Mouse (Mus musculus) lung, postnatal 10 days (tissue): ENCODE data around the gene Dnase1l3.

Source experiments
- DNase-seq: peaks from one replicate; pipeline ENCODE4 v3.0.0; 2021

The Dnase1l3 gene

DNA sequence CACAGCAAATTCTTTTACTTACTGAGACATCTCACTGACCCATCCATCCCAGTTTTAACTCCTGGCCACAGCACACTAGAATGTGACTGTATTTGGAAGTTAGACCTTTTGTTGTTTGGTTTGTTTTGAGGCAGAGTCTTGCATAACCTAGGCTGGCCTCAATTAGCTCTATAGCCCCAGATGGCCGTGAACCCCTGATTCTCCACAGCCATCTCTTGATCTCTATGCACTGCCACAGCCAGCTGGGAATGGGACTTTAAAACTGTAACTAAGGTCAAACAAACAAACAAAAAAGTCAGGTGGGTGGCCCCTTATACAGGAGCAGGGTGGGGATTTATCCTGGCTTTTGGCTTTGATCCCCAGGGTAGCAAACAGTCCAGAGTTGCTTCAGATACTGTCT, 19.7 kb downstream of the Dnase1l3 start:
- DNase-seq: no peak

GRCm38 (mm10) chr14:7971889-7972493, 22.4 kb downstream of the Dnase1l3 start:
- peak; percentile 54 for DNase-seq

- peak; percentile 85 for DNase-seq
These were observed 30.0 kb downstream of the Dnase1l3 start for GRCm38 (mm10) chr14:7964219-7964889.

DNA sequence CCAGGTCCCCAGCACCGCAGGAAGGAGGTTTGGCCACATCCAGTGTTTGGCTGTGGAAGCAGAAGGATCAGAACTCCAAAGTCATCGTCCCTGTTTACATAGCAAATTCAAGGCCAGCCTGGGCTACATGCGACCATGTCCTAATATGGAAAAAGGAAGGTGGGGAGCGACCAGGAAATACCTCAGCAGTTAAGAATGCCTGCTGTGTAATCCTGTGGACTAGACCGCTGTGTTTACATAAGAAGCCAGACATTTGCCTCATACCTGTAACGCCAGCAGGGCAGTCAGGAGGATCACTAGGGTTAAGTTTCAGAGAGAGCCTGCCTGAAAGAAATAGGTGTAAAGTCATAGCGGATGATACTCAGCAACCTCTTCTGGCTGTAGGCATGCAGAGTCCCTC, 31.2 kb downstream of the Dnase1l3 start:
- no peak for DNase-seq

DNA sequence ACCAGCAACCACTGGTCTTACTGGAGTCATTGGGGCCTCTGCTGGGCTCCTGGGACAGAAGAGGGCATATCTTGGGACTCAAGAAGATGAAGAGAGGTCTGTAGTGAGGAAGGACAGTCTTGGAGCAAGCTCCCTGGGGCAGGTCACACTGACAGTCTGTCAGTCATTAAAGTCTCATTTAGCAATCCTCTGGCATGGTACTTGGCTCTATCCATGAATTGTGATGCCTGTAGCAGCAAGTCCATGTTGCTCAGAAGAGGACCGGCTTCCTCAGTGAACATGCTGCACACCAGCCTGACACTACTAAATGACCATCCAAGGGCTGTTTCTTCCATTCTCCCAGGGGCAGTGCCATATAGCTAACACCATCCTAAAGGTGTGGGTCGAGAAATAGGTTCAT, 31.7 kb downstream of the Dnase1l3 start:
- DNase-seq: no peak

DNA sequence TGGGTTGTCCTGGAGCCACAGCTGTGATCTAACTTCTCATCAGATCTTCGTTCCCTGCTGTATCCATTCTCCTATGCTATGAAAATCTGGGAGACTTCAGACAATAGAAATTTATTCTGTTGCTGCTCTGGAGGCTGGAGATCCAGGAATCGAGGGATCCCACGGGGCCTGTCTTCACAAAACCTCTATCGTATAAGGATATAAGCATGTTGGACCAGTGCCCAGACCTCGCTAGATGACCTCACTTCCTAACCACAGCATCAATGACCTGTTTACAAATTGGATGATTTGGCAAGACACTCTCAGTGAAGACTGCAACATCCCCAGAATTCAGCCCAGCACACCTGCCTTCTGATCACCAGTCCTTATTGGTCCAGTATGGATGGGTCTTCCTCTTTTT, 32.7 kb downstream of the Dnase1l3 start:
- DNase-seq: peak; percentile 29

- peak; percentile 30 for DNase-seq
These were observed 33.8 kb downstream of the Dnase1l3 start for GRCm38 (mm10) chr14:7960616-7961015.

DNA sequence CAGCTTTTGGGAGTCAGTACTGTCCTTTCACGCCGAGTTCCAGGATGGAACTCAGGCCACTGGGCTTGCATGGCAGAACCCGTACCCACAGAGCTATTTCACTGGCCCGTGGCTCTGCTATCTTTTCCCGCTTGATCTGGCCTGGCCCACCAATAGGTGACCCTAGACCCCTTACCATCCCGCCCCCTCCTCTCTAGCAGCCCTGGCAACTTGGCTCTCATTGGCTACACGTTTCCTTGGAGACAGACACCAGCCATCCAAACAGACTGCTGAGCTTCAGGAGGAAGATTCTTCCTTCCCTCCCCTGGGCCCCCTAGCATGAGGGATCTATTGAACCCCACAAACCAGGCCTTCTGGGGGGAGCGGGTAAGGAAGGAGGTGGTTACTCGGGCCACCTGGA, 37.3 kb downstream of the Dnase1l3 start, which contains the start of gene Gm45521:
Gm45521 (plus strand) TSS at position 240 of the 400 bp plus-strand sequence.
- DNase-seq: no peak

GRCm38 (mm10) chr14:7956427-7956826, 37.9 kb downstream of the Dnase1l3 start:
- no peak for DNase-seq

DNA sequence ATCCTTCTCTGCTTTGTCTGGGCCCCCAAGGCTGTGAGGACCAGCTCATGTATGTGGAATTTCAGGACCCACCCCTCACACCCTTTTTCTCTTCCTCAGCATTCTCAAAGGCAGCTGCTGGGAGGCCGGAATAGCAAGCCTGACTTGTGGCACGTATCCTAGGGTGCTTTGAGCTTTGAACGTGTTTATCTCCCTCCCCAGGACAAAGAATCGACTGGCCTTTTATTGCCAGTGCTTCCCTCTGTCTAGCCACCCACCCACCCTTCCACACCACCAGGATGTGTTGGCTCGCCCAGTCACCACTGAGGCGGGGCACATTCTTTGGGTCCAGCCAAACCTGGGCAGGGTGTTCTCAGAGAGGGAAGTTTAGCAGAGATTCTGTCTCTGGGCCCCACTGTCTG, 40.3 kb downstream of the Dnase1l3 start:
- DNase-seq: peak; percentile 19

DNA sequence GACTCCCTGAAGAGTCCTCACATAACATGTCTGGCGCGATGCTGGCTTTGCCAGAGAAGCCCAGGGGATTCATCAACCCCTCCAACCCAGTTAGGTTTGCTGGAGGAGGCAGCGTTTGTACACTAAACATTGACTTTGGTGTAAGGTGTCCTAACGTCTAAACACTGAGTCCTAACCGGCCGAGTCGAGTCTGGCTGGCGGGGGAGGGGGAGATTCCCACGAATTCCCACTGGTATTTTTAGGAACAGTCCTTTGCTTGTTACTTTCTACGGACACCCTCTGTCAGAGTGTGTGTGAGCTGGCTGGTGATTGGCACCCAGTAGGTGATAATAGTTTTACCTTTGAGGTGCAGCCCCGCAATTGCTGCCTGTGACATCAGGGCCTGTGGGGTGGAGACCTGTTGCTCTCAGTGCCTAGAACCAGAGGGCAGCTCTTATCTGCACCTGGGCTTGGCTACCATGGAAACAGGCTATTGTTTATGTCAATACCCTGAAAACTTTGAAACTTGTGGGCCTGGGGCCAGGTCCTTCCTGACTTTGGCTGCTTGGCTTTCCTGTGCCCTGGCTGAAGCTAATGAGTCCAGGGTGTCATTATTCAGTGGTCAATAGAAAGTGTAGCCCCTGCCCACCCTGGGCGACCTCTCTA, 41.6 kb downstream of the Dnase1l3 start:
- DNase-seq: peak; percentile 71

GRCm38 (mm10) chr14:7951234-7951633, 43.1 kb downstream of the Dnase1l3 start:
- DNase-seq: no peak

- DNase-seq: no peak
These were observed 49.1 kb downstream of the Dnase1l3 start for GRCm38 (mm10) chr14:7945261-7945660.

- DNase-seq: peak; percentile 35
These were observed 49.9 kb downstream of the Dnase1l3 start for GRCm38 (mm10) chr14:7944349-7945039.

GRCm38 (mm10) chr14:7943801-7944135, 50.6 kb downstream of the Dnase1l3 start:
- DNase-seq: no peak

GRCm38 (mm10) chr14:7943101-7943800, 51.1 kb downstream of the Dnase1l3 start:
- DNase-seq: peak; percentile 50

GRCm38 (mm10) chr14:7941413-7941812, 53.0 kb downstream of the Dnase1l3 start:
- no peak for DNase-seq

DNA sequence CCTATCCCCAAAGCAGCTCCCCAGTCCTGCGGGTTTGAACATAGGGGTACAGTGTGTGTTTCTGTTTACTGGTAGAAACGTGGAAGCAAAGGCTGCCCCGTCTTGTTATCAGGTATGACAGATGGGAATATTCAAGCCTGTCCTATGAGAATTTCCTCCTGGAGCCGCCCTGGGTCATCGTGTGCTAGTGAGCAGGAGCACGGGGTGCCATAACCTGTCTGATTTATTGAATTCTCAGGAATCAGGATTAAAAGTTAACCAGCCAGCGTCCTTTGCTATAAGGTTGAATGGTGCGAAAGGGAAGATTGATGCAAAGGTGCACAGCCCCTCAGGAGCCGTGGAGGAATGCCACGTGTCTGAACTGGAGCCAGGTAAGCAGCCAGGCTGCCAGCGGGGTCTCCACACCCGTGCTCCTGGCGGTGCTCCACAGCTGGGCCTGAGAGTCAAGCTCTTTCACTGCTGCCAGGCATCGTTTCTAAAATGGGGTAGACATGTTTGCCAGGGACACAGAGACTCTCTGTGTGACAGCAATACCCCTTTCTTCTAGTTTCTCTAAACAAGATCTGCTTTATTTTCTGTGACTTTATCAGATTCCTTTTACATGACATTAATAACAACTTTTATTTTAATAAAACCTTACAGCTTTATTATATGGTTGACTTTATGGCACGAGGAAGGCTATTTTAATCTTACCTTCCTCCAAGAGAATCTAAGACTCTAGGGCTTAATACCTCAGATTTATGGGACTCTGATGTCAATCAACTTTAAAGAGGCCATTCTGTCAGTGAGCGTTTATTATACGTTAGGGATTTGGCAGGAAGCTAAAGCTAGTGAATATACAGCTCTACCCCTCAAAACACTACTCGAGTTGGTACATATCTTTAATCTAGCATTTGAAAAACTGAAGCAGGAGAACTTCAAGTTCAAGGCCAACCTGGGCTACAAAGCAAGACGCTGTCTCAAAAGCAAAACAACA, 55.3 kb downstream of the Dnase1l3 start:
- DNase-seq: no peak

DNA sequence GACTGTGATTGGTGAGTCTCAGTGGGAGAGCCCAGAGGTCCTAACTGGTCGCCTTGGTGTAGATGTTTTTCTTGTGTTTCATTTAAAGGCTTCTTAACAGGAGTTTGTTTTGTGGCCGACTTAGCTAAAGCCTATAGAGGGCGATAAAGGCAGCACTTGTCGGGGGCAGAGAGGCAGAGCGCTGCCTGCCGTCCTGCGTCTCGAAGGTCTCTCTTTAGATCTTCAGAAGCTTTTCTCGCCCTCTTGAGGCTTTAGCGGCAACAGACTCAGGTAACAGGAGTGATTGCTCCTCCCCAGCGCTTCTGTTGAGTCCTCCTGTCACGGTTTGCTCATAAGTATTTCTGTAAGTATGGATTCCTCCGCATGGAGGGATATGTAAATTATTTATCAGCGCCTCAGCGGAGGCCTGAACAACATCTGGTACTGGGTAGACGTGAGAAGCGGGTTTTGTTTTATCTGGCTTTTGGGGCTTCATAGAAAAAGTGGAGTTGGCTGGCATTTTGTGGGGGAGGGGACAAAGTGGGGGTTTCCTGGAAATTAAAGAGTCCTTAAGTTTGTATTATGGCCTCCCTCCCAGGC, 57.2 kb downstream of the Dnase1l3 start:
- DNase-seq: peak; percentile 53

DNA sequence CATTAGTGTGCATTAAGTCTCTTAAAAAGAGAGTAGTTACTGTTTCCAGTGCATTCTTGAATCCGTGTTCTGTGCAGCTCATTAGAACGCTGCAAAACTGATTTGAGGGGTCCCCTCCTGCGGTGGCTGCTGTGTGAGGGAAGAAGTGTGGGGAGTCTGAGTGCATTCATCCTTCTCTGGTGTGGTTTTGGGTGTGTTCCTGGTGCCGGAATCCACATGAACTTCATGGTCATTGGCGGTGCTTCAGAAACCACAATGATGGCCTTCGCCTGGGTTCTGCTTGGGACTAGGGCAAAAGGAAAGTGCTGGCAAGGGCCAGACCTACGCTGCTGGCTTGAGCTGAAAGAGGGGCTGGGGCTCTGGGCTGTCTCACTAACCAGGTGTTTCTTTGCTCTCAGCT, 60.2 kb downstream of the Dnase1l3 start:
- no peak for DNase-seq

DNA sequence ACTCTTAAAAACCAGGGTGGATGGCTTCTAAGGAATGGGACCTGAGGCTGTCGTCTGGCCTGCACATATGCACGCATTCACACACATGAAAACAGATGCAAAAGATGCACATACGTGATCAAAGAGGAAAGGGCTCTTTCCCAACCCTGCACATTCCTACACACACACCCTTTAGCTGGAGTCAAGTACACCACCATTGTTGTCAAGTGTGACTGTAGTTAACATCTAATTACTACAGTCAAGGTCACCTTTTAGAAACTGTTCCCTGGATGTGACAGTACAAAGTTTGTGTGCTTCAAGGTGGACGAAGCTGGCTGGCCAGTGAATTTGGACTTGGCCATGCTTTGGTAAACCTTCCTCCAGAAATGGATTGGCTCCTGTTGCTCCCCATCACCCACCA, 62.2 kb downstream of the Dnase1l3 start:
- DNase-seq: no peak
